Mouse (Mus musculus): ENCODE results near the gene Lmf1.

The Lmf1 gene

DNA sequence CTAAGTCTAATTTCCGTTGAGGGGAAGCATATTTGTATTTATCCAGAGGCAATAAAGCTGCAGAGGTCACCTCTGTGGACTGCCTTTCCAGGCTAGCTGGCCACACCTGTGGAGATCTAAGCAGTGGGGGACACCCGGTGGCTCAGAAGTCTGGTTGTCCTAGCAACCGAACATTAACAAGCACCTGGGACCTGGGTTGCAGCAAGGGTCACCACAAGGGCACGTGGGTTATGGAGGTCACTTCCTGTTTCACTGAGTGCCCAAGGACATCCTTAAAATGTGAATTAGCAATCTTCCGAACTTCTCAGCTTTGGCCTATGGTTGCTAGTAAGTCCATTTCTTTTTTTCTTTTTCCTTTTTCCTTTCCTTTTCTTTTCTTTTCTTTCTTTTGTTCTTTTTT is 25.3 kb downstream of the Lmf1 start:
- DNase-seq (ENCODE audit: low read depth) = no peak

DNA sequence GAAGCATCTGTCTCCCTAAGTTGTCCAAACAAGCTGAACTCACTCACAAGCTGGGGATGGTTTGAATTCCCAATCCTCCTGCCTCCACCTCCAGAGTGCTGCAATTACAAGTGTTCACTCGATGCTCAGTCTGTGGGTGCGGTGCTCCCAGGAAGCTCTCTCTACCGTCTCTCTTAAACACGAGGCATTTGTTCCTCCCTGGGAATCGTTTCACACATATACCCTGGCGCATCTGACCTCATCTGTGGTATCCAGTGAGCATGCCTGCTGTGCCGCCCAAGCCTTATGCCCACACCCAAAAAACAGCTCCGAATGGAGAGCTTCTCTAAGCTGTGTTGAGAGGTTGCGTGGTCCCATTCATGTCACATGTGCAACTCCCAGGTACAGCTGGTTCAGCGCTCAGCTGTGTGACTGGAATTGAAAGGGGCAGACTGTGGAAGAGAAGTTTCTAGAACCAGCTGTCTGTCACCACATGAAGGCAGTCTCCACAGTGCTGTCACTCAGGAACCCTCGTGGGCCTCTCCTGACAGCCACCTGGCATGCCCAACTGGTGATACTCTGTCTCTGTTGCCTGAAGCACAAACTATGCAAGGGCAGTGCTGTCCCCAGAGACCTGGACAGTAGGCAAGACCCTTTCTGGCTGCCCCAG is 29.4 kb downstream of the Lmf1 start:
- no peak for DNase-seq (ENCODE audit: low read depth)

DNA sequence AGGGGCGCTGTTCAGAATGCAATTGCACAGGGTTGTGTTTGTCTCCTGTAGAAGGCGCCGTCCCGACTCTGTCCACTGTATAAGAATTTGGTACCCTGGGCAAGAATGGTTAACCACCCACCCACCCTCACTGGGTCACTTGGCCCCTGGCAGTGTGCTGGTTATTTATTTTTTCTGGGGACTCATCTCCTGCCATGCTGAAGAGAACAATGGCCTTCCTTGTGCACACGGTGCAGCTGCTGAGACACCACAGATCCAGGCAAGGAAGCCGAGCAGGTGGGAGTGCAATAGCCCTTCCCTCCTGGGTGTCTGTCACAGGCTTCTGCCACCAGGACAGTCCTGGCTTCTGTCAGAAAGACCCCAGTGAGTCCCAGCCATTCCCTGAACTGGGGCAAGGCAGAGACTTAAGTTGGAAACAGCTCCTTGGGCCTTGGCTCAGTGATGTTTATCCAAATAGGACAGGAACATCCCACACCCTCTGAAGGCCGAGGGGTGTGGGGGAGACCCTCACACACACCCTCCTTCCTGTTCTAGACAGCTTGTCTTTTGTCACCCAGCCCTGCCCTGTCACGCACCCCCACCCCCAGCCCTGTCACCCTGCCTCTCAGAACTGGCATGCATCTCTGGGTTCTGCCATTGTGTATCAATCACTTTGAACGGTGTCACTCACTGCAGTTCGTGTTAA is 30.1 kb downstream of the Lmf1 start:
- DNase-seq (ENCODE audit: low read depth) = no peak

DNA sequence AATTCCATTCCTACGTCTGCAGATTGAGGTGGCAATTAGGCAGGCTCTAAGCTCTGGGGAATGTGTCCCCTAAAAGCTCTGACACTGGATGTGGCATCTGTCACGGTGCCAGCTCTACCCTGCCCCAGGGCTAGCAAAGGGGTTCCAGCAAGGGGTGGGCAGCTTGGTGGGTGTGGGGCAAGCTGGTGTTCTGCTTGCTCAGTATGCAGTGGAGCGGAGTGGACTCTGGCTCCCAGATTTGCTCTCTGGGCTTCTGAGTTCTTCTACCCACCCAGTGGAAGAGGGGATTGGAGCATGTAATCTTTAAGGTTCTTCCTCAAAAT is 30.6 kb downstream of the Lmf1 start:
- no peak for DNase-seq (ENCODE audit: low read depth)

DNA sequence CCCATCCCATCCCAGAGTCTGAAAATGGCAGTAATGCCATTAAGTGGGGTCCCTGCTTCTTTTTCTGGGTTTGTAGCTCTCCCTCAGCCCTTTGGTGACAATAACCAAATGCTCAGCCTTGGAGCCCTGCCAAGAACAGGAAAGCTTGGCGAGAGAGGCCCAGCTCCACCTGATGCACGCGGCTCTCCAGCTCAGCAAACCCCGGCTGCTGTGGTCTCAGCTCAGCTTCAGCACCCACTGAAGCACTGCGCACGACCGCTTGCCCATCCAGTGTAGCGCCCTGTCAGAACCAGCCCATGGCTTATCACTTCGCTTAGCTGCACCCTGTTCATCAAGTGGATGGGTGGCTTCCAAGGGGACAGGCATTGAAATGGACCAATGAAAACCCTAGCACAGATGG is 31.3 kb downstream of the Lmf1 start:
- no peak for DNase-seq (ENCODE audit: low read depth)

DNA sequence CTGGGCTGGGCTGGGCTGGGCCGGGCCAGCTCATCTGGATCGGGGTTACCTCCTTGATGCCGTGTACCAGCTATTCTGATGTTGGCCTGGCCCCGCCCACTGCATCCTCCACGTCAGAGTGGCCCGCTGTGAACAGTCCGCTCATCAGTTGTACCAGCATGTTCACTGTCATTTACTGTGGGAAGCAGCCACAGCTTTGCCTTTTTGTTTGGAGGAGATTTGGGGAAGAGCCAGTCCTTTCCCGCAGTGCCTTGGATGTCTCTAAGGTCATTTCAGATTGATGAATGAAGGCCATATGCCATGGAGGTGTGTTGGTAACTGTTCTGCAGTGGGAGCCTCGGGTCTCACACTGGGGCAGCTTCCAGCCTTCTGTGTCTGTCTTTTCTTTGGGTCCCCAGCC is 33.7 kb downstream of the Lmf1 start:
- no peak for DNase-seq (ENCODE audit: low read depth)

DNA sequence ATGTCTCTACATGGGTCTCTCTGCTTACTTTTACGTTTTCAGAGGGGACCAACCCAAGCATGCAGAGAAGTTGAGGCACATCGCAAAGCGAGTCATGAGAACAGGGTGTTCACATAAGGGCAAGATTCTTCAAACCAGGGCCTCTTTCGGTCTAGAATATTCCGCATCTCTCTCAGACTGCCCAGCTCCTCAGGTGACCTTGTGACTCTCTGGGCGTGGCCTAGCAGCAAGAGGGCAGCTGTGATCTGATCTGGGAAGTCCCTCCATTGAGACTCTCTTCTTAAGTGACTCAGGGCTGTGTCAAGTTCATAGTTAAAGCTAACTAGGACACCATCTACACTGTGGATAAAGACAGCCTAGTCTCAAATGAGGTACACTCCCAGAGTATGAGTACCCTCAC is 34.4 kb downstream of the Lmf1 start:
- DNase-seq (ENCODE audit: low read depth) = no peak

DNA sequence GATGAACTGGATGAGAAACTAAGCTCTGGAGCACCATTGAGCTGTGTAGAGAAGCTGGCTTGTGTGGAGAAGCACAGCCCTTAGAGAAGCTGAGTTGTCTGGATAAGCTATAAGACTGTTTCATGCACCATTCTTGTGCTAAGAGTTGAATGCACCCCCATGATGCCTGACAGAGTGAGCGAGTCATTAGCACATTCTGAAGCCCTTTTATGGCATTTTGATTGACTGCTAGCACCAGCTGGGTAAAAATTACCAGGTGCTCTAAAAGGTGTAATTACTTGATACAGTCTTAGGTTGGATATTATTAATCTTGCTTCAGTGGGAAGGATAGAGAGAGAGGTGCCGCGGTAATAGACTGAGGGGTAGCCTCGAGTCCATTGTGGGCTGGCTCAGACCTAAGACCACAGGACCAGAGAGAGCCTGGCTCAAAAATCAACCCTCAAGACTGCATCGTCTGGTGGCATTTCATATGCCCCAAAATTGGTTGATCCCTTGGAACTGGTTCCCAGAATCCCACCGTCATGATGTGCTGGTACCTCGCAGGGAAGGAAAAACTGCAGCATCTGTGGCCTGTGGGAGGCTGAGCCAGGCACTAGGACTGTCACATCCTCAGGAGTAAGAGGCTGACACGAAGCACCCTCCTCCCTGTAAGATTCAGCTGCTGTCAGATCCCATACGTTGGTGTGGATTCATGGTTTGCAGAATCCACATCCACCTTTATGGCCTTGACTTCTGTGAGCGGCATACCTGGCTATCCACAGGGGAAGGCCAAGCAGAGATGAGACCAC is 36.0 kb downstream of the Lmf1 start:
- no peak for DNase-seq (ENCODE audit: low read depth)

DNA sequence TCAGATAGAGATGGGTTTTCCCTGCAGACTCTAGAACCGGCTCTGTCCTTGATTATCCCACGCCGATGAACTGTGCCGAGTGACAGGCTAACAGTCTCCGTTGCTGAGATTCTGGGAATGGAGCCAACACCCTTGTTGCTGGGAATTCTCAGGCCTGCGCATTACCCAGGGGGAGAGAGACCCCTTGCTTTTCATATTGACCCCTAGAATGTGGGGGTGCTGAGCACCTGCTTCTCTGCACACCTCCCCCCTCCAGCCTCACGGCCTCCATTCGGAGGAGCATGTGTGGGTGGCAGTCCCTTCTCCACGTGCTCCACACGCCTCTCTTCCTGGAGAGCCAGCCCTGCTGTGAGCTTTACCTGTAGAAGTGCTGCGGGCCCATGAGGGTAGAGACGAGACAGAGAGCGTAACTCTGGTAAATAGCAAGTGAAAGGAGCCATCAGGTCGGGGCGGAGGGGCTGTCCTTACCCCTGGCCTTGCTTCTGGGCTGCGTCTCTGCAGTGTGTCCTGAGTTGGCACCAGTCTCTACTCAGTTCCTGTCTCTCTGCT is 39.7 kb downstream of the Lmf1 start:
- DNase-seq (ENCODE audit: low read depth) = no peak

DNA sequence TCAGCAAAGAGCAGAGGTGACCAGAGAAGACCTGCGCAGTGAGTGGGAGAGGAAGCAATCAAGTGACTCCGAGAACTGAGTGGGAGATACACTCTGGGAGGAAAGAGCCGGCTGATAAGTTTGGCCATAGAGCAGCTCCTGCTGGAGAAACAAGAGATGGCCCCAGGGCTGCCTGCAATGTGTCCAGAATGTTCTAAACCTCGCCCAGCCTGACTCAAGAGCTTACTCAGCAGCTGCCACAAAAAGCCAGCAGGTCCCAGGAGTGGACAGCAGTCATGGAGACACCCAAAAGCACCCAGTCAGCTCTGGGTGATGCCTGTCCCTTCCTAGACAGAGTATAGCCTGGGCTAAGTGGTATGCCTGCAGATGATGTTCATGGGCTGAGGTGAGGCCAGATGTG is 44.6 kb downstream of the Lmf1 start:
- DNase-seq (ENCODE audit: low read depth) = no peak

DNA sequence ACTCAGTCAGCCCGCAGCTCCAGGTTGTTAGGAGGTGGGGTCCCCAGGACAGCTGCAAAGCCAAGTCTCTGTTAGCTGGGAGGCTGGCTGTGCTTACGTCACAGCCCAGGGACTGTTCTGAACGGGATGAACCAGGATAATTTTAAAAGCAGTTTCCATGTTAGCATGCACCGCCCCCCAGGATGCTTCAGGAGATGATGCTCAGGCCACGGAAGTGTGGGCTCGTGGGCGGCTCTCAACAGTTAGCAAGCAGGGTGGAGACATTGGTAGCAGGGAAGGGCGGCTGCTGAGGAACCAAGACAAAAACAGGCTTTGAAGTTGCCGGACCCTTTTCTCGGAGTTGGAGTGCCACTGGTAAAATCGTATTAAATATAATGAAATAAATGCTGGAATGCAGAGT is 45.0 kb downstream of the Lmf1 start:
- no peak for DNase-seq (ENCODE audit: low read depth)

DNA sequence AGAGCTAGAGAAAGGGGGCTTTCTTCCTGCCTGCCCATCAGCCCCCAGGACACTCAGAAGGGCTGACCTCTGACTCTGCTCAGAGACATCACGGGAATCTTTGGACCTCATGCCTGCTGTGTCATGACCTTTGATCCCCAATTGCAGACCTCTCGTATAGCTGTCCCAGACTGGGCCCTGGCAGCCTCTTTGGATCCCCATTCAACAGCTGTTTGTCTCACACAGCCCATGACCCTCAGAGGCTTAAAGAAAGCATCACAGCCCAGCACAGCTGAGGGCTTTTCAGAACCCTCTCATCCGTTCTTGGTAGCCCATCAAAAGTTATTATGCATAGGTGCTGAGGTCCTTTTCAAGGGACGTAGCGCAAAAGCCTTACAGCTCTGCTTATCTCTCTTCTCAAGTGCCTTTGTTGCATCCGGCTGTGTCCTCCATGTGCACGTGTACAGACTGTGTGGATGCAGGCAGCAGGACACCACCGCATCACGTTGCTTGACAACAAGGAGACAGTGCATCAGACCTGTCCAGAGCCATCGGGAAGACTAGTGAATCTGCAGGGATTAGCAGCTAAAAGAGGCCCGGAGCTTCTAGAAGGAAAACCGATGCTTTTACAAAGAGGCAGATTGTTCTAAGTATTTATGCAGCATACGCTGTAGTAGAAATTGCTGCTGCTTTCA is 45.7 kb downstream of the Lmf1 start:
- DNase-seq (ENCODE audit: low read depth) = no peak

DNA sequence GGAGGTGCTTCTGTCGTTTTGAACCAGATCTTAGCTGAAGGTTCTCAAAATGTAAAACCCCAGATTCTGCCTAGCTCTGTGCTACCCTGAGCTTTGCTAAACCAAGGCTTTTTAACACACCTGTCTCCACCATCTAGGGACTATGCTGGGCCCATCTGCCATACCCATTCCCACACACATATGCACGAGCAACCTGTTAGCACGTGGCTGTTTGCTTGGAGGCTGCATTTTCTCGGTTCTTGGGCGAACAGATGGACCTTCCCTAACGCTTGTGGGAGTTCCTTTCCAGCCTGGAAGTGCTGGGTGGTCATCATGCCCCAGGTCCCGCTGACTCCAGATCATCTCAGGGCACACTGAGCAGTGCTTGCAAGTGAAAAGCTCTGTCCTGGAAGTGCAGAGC is 46.4 kb downstream of the Lmf1 start:
- no peak for DNase-seq (ENCODE audit: low read depth)

DNA sequence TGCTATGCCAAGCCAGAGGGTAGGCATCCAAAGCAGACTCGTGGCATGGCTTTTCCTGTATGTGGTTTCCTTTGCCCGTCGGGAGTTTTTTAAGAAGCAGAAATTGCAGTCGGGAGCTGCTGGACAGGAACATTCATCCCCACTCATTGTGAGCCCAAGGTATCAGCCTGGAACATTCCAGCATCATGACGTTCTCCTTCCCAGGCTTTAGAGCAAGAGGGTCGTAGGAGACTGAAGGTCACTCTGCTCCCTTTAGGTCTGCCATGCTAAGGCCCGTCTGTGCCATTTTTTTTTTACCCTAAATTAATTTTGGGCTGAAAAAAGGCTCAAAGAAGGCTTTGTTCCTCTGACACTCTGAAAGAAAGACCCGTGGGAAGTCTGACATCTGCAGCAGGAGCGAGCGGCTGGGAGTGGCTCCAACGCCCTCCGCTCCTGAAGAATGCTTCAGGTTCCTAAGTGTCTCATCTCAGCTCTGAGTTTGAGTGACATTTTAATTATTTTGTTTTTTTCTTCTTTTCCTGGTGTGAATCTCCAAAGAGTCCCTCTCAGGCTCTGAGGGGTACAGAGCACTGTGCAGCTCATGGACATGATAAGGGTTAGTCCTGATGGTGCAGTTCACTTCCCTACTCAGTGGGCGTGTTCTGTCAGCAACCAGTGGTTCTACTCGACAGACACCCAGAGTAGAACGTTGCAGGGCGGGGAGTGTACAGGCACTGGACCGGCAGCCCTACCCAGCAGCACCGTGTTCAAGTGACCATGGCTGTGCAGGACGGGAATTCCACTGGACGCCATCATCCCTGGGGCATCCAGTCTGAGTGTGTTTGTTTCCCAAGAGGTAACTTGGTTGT is 47.5 kb downstream of the Lmf1 start:
- DNase-seq (ENCODE audit: low read depth) = no peak

DNA sequence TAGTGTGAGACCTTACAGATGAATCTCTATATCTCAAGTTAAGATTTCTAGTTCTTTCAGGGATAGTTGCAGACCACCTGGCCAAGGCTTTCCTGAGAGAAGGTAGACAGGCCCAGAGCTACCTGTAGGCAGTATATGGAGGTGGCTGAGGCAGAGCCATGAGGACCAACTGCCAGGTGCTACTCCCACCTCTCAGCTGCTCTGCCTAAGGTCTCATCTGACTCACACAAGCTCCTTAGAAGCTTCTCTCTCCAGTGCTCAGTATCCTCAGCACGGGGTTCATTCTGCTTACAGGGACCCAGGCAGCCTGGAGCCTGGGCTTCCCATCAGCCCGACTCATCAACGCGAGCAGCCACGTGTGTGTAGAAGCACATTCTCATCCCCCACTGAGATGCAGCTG is 51.4 kb downstream of the Lmf1 start:
- DNase-seq (ENCODE audit: low read depth) = no peak

DNA sequence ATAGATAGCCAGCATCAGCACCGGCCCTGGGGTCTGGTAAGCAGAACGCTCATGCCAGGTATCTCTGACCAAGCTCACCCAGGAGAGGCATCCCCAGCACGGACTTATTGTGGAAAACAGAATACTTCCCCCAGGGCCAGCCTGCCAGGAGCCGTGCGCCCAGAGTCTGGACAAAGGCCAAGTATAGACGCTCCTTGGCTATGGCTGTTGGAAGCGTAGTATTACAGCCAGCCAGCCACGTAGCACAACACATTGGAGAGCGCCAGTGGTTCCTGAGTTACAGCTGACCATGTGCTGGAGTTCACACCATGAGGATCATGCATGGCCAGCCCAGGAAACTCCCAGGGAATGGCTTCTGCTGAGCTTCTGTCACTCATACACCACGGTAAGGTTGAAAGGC is 55.2 kb downstream of the Lmf1 start:
- no peak for DNase-seq (ENCODE audit: low read depth)

DNA sequence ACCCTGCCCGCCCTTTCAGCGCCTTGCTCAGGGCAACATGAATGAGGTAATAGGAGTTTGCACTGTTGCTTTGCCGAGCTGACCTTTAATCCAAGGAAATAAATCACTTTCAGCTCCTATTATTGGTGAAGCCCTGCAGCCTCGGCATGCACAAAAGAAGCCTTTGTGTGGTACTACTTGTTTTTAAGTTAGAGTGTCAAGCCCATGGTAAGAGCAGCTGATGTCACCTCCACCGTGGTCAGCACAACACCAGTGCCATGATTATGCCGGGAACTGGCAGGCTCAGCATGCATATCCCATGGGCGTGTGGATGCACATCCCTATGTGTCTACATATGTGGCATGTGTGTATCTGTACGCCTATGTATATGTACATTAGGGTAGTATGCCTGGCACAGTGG is 56.5 kb downstream of the Lmf1 start:
- no peak for DNase-seq (ENCODE audit: low read depth)

DNA sequence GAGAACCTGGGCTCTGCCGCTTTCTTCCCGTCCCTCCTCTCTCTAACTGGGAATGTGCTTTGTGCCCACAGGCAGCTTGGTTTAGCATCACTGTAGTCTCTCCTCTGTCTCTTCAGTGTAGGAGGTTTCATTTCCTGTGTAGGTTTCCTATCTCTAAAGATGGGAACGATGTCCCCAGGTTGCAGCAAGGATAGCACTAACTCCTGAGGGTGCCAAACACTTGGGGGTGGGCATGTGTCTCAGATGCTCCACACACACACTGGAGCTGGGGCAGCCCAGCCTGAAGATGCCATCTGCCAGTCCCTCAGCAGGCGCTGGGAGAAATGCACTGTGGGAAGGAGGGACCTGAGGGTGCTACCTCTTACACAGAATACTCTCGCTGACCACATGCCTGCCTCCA is 56.9 kb downstream of the Lmf1 start:
- DNase-seq (ENCODE audit: low read depth) = no peak

DNA sequence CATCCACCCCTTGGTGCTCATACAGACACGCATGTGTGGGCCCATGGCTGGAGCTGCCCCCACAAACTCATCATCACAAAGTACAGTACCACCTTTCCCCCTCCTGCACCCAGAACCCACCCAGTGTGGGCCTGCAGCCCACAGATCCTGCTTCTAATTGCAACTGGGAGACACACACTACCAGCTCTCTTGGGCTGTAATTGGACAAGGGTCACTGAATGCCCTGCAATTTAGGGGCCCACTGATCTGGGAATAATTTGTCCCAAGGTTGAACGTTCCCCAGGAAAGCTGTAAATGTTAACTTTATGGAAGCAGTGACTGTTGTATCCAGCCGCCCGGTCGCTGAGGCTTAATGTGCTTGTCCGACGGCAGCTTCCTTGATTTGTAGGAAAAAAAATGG is 59.1 kb downstream of the Lmf1 start:
- DNase-seq (ENCODE audit: low read depth) = no peak

DNA sequence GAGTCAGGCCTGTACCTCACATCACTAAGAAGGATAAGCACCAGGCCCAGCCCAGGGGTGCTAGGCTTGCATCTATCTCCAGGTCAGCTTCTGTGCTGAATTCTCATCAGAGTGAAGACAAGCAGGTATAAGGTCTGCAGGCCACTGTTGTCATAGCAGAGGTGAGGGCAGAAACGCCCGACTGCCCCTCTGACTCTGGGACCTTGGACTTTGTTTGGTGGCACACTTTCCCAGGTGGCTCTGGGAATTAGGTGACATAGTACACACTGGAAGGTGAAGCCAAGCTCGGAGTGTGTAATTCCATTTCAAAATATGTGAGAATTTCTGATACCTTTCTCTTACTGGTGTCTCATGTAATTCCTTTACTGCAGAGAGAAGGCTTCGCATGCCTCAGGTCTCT is 59.6 kb downstream of the Lmf1 start:
- DNase-seq (ENCODE audit: low read depth) = no peak

DNA sequence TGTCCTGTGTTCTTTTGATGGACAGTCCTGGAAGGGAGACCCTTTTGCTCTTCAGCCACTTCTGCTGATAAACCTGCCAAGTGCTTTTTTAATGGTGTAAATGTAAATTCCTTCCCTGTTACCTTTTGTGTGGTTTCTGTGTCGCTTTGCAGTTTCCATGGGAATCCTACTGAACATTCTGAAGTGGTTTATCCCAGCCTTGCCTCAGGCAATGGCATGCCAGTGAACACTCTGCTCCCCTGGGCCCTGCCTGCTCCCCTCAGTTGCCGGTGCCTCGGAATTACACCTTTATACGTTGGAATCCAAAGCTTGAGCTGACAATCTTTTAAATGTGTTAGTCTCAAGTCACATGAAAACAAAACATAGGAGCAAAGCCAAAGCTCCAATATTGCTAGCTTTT is 62.1 kb downstream of the Lmf1 start:
- no peak for DNase-seq (ENCODE audit: low read depth)

DNA sequence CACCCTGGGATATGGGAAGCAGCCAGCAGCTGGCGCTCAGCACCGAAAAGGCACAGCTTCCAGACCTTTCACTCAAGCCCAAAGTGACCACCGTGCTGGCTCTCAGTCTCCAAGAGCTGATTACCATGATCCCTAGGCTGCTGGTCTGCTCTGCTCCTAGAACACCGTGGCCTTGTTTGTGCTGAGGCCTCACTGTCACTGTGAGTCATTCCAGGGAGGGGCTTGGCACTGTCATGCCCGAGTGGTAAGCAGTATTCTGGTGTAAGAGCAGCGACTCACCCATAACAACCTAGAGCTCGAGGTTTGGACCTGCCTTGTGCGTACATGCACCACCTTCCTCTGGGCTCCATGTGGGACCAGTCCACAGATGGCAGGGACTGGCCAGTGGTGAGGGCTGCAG is 63.1 kb downstream of the Lmf1 start:
- DNase-seq (ENCODE audit: low read depth) = peak; percentile 71
